Mouse (Mus musculus) heart, postnatal 4 days (tissue): ENCODE measurements around the gene Slc7a10. TPM values are rescaled to one million over a fixed set of nuclear protein-coding genes. Genes with fewer than 3 reads are reported as not detected.

Experiments used
- total RNA-seq, 2 experiments: library from RNA; stranded (reverse); gene quantifications; 2 replicates each; pipeline ENCODE4 v1.2.3; 2021

Gene Slc7a10
- total RNA-seq, 2 experiments from 2014 or later, result 0.38 to 0.45 TPM

Other genes starting within 250 kb of the Slc7a10 start
- gene Cebpg, start 129.8 kb upstream of the Slc7a10 start, total RNA-seq, result 10 to 100 TPM; 17.4 to 19.3 TPM
- 1 to 10 TPM; 3.2 to 4.0 TPM for gene Cebpa, start 67.1 kb upstream of the Slc7a10 start, total RNA-seq
- 1 to 10 TPM; 6.9 TPM for gene Lrp3, start 29.1 kb downstream of the Slc7a10 start, total RNA-seq
- gene Gpatch1, start 132.1 kb downstream of the Slc7a10 start, total RNA-seq, result 10 to 100 TPM; 11.4 to 12.7 TPM
- gene Rhpn2, start 147.8 kb downstream of the Slc7a10 start, total RNA-seq, result 1 to 10 TPM; 4.1 to 4.4 TPM
- 1 to 10 TPM; 4.6 to 4.7 TPM for gene Faap24, start 210.5 kb downstream of the Slc7a10 start, total RNA-seq
- 10 to 100 TPM; 26.4 to 26.6 TPM for gene Cep89, start 210.7 kb downstream of the Slc7a10 start, total RNA-seq